Mouse (Mus musculus) cerebellum, postnatal 36 days (tissue): ENCODE data around the gene Rfx7.
"Not testable (repeated sequence)": the region's sequence is repeated elsewhere in the genome, so short reads cannot be mapped to it uniquely, and the experiment has no call there.

ENCODE experiments used
- DNase-seq, 2 experiments: peaks; one replicate each; pipeline ENCODE4 v3.0.0; 2021 to 2022; ENCODE audit warnings: mixed read lengths in 2 of 2

Gene Rfx7

GRCm38 (mm10) chr9:72666352-72667021 is 134.4 kb downstream of the Rfx7 start:
- DNase-seq = not testable (repeated sequence)

DNA sequence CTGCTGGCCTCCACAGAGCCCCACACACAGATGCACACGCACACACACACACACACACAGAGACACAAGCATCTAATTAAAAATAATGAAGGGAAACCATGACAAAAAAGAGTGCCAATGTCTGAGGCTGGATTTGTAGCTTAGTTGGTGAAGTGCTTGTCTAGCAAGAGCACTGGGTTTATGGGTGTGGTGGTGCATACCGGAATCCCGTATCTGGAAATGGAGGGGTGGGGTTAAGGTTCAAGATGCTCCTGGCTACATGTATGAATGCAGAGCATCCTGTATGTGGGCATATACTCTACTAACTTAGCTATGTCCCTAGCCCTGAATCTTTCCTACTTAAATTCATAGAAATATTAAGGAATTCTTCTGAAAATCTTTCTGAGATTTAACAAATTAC is 135.1 kb downstream of the Rfx7 start:
- no peak for DNase-seq

DNA sequence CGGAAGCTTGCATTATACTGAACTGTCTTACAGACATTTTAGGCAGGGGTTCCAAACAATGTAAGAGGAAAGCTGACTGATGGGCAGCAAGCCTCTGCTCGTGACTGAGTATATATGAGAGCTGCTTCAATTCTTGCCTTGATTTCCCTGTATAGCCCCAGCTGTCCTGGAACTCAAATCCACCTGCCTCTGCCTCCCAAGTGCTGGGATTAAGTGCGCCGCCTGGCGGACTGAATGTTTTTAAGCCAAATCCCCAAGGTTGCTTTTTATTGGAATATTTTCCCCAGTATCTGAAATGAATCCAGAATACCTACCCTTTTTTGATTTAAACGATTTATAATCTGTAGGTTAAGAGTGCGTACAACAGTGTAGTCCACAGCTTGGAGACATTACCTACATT is 137.3 kb downstream of the Rfx7 start:
- DNase-seq = peak in 1 of 2 experiments; percentile 16

DNA sequence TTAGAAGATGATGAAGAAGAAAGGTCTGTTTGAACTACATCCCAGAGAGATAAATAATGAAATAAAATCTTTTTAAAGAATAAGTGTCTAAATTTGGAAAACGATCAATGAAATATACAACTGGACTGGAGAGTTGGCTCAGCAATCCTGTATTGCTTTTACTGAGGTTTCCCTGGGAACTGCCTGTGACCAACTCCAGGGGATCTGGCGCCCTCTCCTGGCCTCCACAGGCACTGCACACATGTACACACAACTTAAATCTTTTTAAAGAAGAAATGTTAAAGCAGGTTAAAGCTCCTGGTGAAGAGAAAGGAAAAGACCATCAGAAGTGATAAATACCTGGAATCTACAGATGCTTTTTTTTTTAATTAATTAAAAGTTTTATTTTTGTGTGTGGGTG is 140.3 kb downstream of the Rfx7 start:
- DNase-seq = peak; percentile 84 to 87
